Mouse (Mus musculus): ENCODE results near the gene Gm26992.
A peak's percentile ranks its signal among the peaks of the same experiment; 100 is the strongest.

Gene Gm26992

DNA sequence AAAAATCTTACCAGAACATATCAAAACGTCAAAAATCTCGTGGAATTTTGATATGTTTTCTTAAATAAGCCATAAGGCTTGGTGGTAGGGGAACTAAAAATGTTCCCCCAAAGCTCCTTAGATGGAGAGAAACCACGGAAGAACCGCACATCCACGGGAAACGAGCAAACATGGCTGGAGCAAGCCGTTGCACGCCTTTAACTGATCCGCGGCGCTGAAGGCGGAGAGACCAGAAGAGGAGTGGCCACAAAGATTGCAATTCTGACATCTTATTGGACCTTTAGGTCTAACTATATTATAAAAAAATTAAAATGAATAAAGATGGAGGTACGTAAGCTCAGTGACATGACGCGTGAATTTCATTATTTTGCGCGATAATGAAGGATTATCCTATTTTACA lies 61.2 kb downstream of the Gm26992 start:
- DNase-seq (ENCODE audit: low spot score) = peak; percentile 45

GRCm38 (mm10) chrX:103484050-103484449 lies 62.2 kb downstream of the Gm26992 start:
- peak; percentile 76 for DNase-seq (ENCODE audit: low spot score)

- DNase-seq (ENCODE audit: low spot score) = no peak
Observed at GRCm38 (mm10) chrX:103490853-103491252, 69.0 kb downstream of the Gm26992 start.

- DNase-seq (ENCODE audit: low spot score) = no peak
Observed at GRCm38 (mm10) chrX:103492398-103493256, 70.8 kb downstream of the Gm26992 start.

- DNase-seq (ENCODE audit: low spot score) = peak; percentile 86
Observed at GRCm38 (mm10) chrX:103493351-103494173, 71.8 kb downstream of the Gm26992 start.

DNA sequence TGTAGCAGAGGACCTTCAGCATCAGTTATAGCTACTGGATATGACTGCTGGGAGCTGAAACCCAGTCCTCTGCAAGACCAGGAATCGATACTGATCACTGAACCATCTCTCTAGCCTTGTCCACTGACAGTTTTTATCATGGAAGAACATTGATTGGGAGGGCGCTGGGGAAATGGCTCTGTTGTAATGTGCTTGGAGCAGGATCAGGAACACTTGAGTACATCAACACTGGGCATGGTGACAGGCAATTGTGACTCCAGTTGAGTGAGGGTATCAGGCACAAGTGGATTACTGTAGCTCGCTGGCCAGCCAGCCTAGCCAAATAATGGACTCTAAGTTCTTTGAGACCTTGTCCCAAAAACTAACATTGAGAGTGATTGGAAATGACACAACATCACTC lies 77.6 kb downstream of the Gm26992 start:
- DNase-seq (ENCODE audit: low spot score) = no peak

DNA sequence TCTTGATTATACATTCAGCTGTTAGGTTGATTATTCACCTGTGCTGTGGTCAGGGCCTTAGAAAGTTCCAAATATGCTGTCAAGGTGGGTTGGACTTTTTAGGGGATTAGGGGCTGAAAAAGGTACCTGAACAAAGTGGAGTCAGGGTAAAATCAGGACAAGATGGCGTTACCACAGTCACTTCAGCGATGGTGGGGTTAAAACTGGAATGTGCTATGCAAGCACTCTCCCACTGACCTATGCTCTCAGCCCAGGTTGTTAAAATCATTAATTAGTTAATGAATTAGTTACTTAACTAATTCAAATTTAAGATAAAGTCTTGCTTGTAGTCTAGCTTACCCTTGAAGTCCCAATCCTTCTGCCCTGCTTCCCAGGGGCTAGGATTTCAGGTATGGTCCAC lies 78.3 kb downstream of the Gm26992 start:
- DNase-seq (ENCODE audit: low spot score) = no peak

DNA sequence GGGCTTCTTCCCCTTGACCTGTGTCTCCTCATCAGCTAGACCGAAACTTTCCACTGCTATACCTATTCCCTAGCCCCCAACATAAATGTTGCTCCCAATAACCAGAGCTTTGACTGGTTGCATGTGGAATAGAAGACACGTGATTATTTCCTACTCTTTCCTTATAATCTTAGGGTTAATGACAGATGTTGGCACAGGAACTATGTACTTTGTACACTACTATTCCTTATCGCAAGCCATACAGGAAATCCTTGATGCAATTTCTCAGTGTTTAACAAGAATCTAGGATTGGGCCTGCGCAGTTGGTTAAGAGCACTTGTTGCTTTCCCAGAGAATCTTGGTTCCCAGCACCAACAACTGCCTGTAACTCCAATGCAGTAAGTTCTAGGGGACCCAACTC lies 86.4 kb downstream of the Gm26992 start:
- DNase-seq (ENCODE audit: low spot score) = no peak

- no peak for DNase-seq (ENCODE audit: low spot score)
Observed at GRCm38 (mm10) chrX:103509168-103510019, 87.6 kb downstream of the Gm26992 start.

GRCm38 (mm10) chrX:103514782-103515181 lies 93.0 kb downstream of the Gm26992 start:
- DNase-seq (ENCODE audit: low spot score) = no peak

GRCm38 (mm10) chrX:103515346-103515745 lies 93.5 kb downstream of the Gm26992 start:
- DNase-seq (ENCODE audit: low spot score) = no peak

DNA sequence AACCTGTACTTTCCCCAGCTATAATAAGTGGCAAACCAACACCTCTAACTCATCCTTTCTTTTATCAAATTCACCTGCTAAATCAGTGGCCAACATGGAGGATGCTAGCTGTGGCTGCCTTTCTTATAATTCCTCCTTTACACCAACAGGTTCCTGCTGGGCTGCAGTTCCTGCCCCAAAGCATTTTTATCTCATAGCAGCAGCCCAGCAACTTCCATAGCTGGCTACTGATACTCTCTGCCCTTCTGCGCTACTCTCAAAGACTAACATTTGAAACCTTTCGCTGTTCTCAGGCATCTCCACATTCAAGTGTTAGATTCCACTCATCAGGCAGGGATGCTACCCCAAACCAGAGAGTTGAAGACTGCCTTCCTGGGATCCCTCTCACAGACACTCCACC lies 97.0 kb downstream of the Gm26992 start:
- DNase-seq (ENCODE audit: low spot score) = no peak

- DNase-seq (ENCODE audit: low spot score) = no peak
Observed at GRCm38 (mm10) chrX:103519547-103519946, 97.7 kb downstream of the Gm26992 start.

DNA sequence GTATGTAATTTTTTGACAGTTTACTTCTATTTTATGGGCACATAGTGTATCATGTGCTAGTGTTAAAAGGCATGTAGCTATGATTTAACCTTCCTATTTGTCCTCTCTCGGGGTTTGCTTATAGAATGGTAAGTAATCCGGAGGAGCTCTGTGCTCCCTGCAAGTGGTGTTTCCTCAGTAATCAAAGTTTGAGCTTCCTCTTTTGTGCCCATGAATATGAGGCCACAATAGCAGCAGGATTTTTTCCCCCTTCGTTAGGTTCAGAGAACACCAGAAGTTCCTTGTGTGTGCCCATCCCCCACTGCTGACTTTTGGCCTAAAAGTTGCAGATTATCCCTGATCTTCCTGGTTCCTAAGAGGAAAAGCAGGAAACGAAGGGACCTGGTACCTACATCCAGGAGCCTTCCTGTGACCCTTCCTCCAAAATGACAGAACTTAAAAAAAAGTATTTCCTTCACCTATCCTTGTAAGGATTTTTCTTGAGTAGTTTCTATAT lies 99.5 kb downstream of the Gm26992 start:
- no peak for DNase-seq (ENCODE audit: low spot score)

- peak; percentile 86 for DNase-seq (ENCODE audit: low spot score)
Observed at GRCm38 (mm10) chrX:103529185-103529584, 107.4 kb downstream of the Gm26992 start.
